ENCODE assay signal across 17 mouse cellular contexts in genomic region chr1:73381578-73381977, GRCm38 (mm10).
"Had no signal": no experiment of that assay in that cellular context is flagged by ENCODE, and none has a peak within 500 bp of the region (broad histone marks: within the 10 kb centered on the region; RNA-seq: fewer than 3 reads in every experiment).

No protein-coding gene starts in this region.

- H3K36me3 ChIP-seq: intestine, embryonic 15.5 days; liver, embryonic 13.5 days; neural tube, embryonic 12.5 days had no signal

- ATAC-seq: intestine, embryonic 15.5 days had no signal

- H3K27ac ChIP-seq: intestine, embryonic 15.5 days; left cerebral cortex, adult 2 months; liver, embryonic 13.5 days; neural tube, embryonic 12.5 days had no signal

- H3K4me2 ChIP-seq: intestine, embryonic 15.5 days; liver, embryonic 13.5 days; midbrain, embryonic 11.5 days; neural tube, embryonic 12.5 days had no signal

- H3K4me1 ChIP-seq: intestine, embryonic 15.5 days; liver, embryonic 13.5 days had no signal

- H3K27me3 ChIP-seq: intestine, embryonic 15.5 days; liver, embryonic 13.5 days; neural tube, embryonic 12.5 days had no signal

- DNase-seq: kidney, adult 8-10 months; layer of hippocampus, postnatal 36 days; liver, embryonic 13.5 days; lung, adult 2 months; lung, postnatal 14 days; lung, postnatal 4 days; midbrain, embryonic 14.5 days; retina, postnatal 1 day; right cerebral cortex, postnatal 25 days; spleen, adult 18-20 months; thymus, adult 2 months; thymus, postnatal 14 days; thymus, postnatal 4 days had no signal

- H3K9ac ChIP-seq: intestine, embryonic 15.5 days; liver, embryonic 13.5 days; neural tube, embryonic 12.5 days had no signal

- H3K4me3 ChIP-seq: intestine, embryonic 15.5 days; left cerebral cortex, adult 2 months; liver, embryonic 13.5 days; neural tube, embryonic 12.5 days had no signal

- H3K9me3 ChIP-seq: intestine, embryonic 15.5 days; liver, embryonic 13.5 days; neural tube, embryonic 12.5 days had no signal
